Mouse (Mus musculus): ENCODE measurements around the gene Bcl7a. TPM values are rescaled to one million over a fixed set of nuclear protein-coding genes. Genes with fewer than 3 reads are reported as not detected.

Gene Bcl7a
- 10 to 100 TPM; 21.0 to 25.3 TPM for total RNA-seq (2021)
- long read RNA-seq, experiment 1, full-length matches to known transcripts, result 4 of 10 reads
- long read RNA-seq, experiment 1, partial matches to known transcripts, result 0 of 10 reads
- long read RNA-seq, experiment 1, other reads (novel, unspliced or antisense), result 6 of 10 reads
- long read RNA-seq, experiment 2, full-length matches to known transcripts, result 3 of 12 reads
- long read RNA-seq, experiment 2, partial matches to known transcripts, result 0 of 12 reads
- long read RNA-seq, experiment 2, other reads (novel, unspliced or antisense), result 9 of 12 reads

GRCm38 (mm10) chr5:123343707-123344627 lies at the start of gene Bcl7a:
Gene Bcl7a, plus strand, starts transcription at chr5:123343834.
- DNase-seq, result peak; percentile 91

- DNase-seq, result no peak
Observed at GRCm38 (mm10) chr5:123294653-123295052, 49.0 kb upstream of the Bcl7a start.

- DNase-seq, result no peak
Observed at GRCm38 (mm10) chr5:123296224-123296806, 47.3 kb upstream of the Bcl7a start.

GRCm38 (mm10) chr5:123296972-123297754 lies 46.5 kb upstream of the Bcl7a start:
- DNase-seq, result no peak

GRCm38 (mm10) chr5:123297830-123298229 lies 45.8 kb upstream of the Bcl7a start:
- DNase-seq, result no peak

GRCm38 (mm10) chr5:123298526-123298925 lies 45.1 kb upstream of the Bcl7a start:
- no peak for DNase-seq

- no peak for DNase-seq
Observed at GRCm38 (mm10) chr5:123300496-123301034, 43.1 kb upstream of the Bcl7a start.

GRCm38 (mm10) chr5:123301780-123302521 lies 41.7 kb upstream of the Bcl7a start:
- peak; percentile 25 for DNase-seq

GRCm38 (mm10) chr5:123307630-123308282 lies 35.9 kb upstream of the Bcl7a start:
- no peak for DNase-seq

GRCm38 (mm10) chr5:123309816-123310215 lies 33.8 kb upstream of the Bcl7a start:
- no peak for DNase-seq

- DNase-seq, result no peak
Observed at GRCm38 (mm10) chr5:123310221-123310620, 33.4 kb upstream of the Bcl7a start.

- DNase-seq, result no peak
Observed at GRCm38 (mm10) chr5:123313058-123313630, 30.5 kb upstream of the Bcl7a start.

GRCm38 (mm10) chr5:123313851-123314380 lies 29.7 kb upstream of the Bcl7a start:
- DNase-seq, result no peak

- DNase-seq, result no peak
Observed at GRCm38 (mm10) chr5:123315219-123315866, 28.3 kb upstream of the Bcl7a start.

GRCm38 (mm10) chr5:123317992-123318391 lies 25.6 kb upstream of the Bcl7a start:
- no peak for DNase-seq

- DNase-seq, result no peak
Observed at GRCm38 (mm10) chr5:123320136-123320535, 23.5 kb upstream of the Bcl7a start.

- peak; percentile 34 for DNase-seq
Observed at GRCm38 (mm10) chr5:123324242-123324641, 19.4 kb upstream of the Bcl7a start.

- peak; percentile 21 for DNase-seq
Observed at GRCm38 (mm10) chr5:123326006-123326750, 17.5 kb upstream of the Bcl7a start.

GRCm38 (mm10) chr5:123326751-123327148 lies 16.9 kb upstream of the Bcl7a start:
- DNase-seq, result peak; percentile 29

All from gastrocnemius, postnatal 10 days (tissue).